Mouse (Mus musculus) heart, postnatal 25 days (tissue): ENCODE measurements around the gene Fcgr2b. TPM values are rescaled to one million over a fixed set of nuclear protein-coding genes. Genes with fewer than 3 reads are reported as not detected.

Experiments used
- DNase-seq: peaks from one replicate; pipeline ENCODE4 v3.0.0; 2022; ENCODE audit warnings: low spot score
- intact Hi-C: fragments of 180-260 bp; cut with DNase I; formaldehyde crosslinking; loops from one replicate; pipeline ENCODE4 v1.15.1; 2025
- total RNA-seq, 2 experiments: library from RNA; stranded (reverse); gene quantifications; 2 replicates each; pipeline ENCODE4 v1.2.3; 2021

The Fcgr2b gene
- total RNA-seq, 2 experiments from 2014 or later: 6.9 to 7.1 TPM

GRCm38 (mm10) chr1:170933386-170933920 is 42.9 kb downstream of the Fcgr2b start:
- DNase-seq: no peak
- intact Hi-C loops: no loop called here

GRCm38 (mm10) chr1:170932043-170932442 is 44.3 kb downstream of the Fcgr2b start:
- DNase-seq: no peak
- intact Hi-C loops: no loop called here

- intact Hi-C loops: no loop called here
- DNase-seq: no peak
These were observed 47.1 kb downstream of the Fcgr2b start for GRCm38 (mm10) chr1:170929245-170929644.

GRCm38 (mm10) chr1:170928467-170928866 is 47.9 kb downstream of the Fcgr2b start:
- intact Hi-C loops: no loop called here
- no peak for DNase-seq

- no peak for DNase-seq
- intact Hi-C loops: no loop called here
These were observed 49.0 kb downstream of the Fcgr2b start, which contains the start of gene Fcrla for GRCm38 (mm10) chr1:170927378-170927777. Gene Fcrla (minus strand): TSS chr1:170927583.

- DNase-seq: no peak
- intact Hi-C loops: no loop called here
These were observed 49.4 kb downstream of the Fcgr2b start for GRCm38 (mm10) chr1:170926941-170927340.

GRCm38 (mm10) chr1:170924485-170924884 is 51.9 kb downstream of the Fcgr2b start:
- intact Hi-C loops: no loop called here
- DNase-seq: no peak

GRCm38 (mm10) chr1:170919308-170919707 is 57.0 kb downstream of the Fcgr2b start:
- DNase-seq: no peak
- intact Hi-C loops: no loop called here

GRCm38 (mm10) chr1:170915657-170916056 is 60.7 kb downstream of the Fcgr2b start:
- intact Hi-C loops: no loop called here
- DNase-seq: no peak

- intact Hi-C loops: loop anchor here (5.0 kb wide), 1 partner anchor 64 kb away; the partner anchor contains the start of gene Fcgr2b
- DNase-seq: no peak
These were observed 63.3 kb downstream of the Fcgr2b start, which contains the start of gene Fcrlb for GRCm38 (mm10) chr1:170912891-170913615. Gene Fcrlb (minus strand): TSS chr1:170912941.

- DNase-seq: no peak
- intact Hi-C loops: loop anchor here (5.0 kb wide), 1 partner anchor 65 kb away; the partner anchor contains the start of gene Fcgr2b
These were observed 64.3 kb downstream of the Fcgr2b start for GRCm38 (mm10) chr1:170911907-170912660.

Other genes with a start within 250 kb of the Fcgr2b start
- 10 to 100 TPM; 56.5 to 58.9 TPM for gene Atf6, start 108.8 kb downstream of the Fcgr2b start, total RNA-seq
- gene Gm26620, start 91.5 kb downstream of the Fcgr2b start, total RNA-seq: under 1 TPM; 0.31 to 0.34 TPM
- gene Dusp12, start 91.0 kb downstream of the Fcgr2b start, total RNA-seq: 1 to 10 TPM; 6.7 to 7.0 TPM
- not detected for gene Fcrlb, start 63.6 kb downstream of the Fcgr2b start, total RNA-seq
- under 1 TPM; 0.45 to 0.73 TPM for gene Fcrla, start 49.0 kb downstream of the Fcgr2b start, total RNA-seq
- gene Fcgr4, start 42.4 kb upstream of the Fcgr2b start, total RNA-seq: under 1 TPM; 0.34 to 0.52 TPM
- gene Fcgr3, start 88.4 kb upstream of the Fcgr2b start, total RNA-seq: 10 to 100 TPM; 12.5 to 15.6 TPM
- gene Cfap126, start 137.4 kb upstream of the Fcgr2b start, total RNA-seq: 1 to 10 TPM in 1 of 2 experiments, under 1 TPM in 1; 0.34 to 1.1 TPM
- 1,000 to 10,000 TPM; 1,121 to 1,186 TPM for gene Sdhc, start 174.1 kb upstream of the Fcgr2b start, total RNA-seq
- gene Mpz, start 174.2 kb upstream of the Fcgr2b start, total RNA-seq: 1 to 10 TPM in 1 of 2 experiments, under 1 TPM in 1; 0.29 to 6.7 TPM
- gene Pcp4l1, start 219.7 kb upstream of the Fcgr2b start, total RNA-seq: 100 to 1,000 TPM; 253 to 281 TPM
- not detected for gene Nr1i3, start 237.4 kb upstream of the Fcgr2b start, total RNA-seq
- gene Tomm40l, start 246.0 kb upstream of the Fcgr2b start, total RNA-seq: 100 to 1,000 TPM in 1 of 2 experiments, 10 to 100 TPM in 1; 88.9 to 101 TPM
- 1 to 10 TPM; 2.9 to 3.0 TPM for gene Apoa2, start 248.5 kb upstream of the Fcgr2b start, total RNA-seq